Mouse (Mus musculus): ENCODE data around the gene Prkar2b. TPM values are rescaled to one million over a fixed set of nuclear protein-coding genes. Genes with fewer than 3 reads are reported as not detected.

Prkar2b gene
- total and polyA plus RNA-seq, 3 experiments = 2.5 to 6.1 (median 2.9) TPM

- in situ Hi-C loops (cut with MboI; ENCODE audit: low pct_ligation_motif_present, low pct_unique_long_range_greater_than_20kb, low sequenced_read_pairs) (no loop called here), dilution Hi-C loops (cut with MboI; ENCODE audit: extremely low pct_ligation_motif_present, extremely low pct_unique_long_range_greater_than_20kb, low sequenced_read_pairs) (no loop called here)
- Histone ChIP-seq H3K4me2 (ENCODE audit: insufficient read depth, low read depth, poor library complexity, severe bottlenecking) (no peak overlapping the region), H3K79me2 (replicated peaks; ENCODE audit: control insufficient read depth, extremely low read depth, insufficient read depth, poor library complexity, severe bottlenecking) (no peaks in the 10 kb centered on the region), H3K9me3 (replicated peaks; ENCODE audit: low read length) (no peaks in the 10 kb centered on the region), H3K36me3 (replicated peaks in 1 of 2; ENCODE audit: control insufficient read depth in 1 of 2, insufficient read depth in 1 of 2, low read length in 1 of 2) (peaks cover 0 to 30% of the 10 kb centered on the region in 2 experiments), H3K4me1 (ENCODE audit: control insufficient read depth in 1 of 2, insufficient read depth in 2 of 2) (no peaks in the 10 kb centered on the region), H3K9ac (ENCODE audit: insufficient read depth, low read depth) (no peak overlapping the region), H3K27me3 (replicated peaks) (no peaks in the 10 kb centered on the region), H3K4me3 (replicated peaks in 1 of 3; ENCODE audit: low read depth in 2 of 3, low read length in 2 of 3, poor library complexity in 1 of 3) (no peak overlapping the region), H3K27ac (ENCODE audit: insufficient read depth, low read depth) (no peak overlapping the region)
- no peak for DNase-seq (ENCODE audit: extremely low read depth)
- TF ChIP-seq TCF12 (IDR thresholded peaks at IDR 0.05; ENCODE audit: low read depth, low read length) (no peak), EP300 (IDR thresholded peaks at IDR 0.05; ENCODE audit: low read length) (no peak), IRF4 (IDR thresholded peaks at IDR 0.05; ENCODE audit: low read depth, low read length) (no peak), PAX5 (IDR thresholded peaks at IDR 0.05; ENCODE audit: low read length) (no peak), RCOR1 (conservative IDR thresholded peaks at IDR 0.05; ENCODE audit: low read depth, low read length) (no peak), CTCF (conservative IDR thresholded peaks at IDR 0.05 in 1 of 2, IDR thresholded peaks at IDR 0.05 in 1 of 2; ENCODE audit: low read depth in 2 of 2, low read length in 2 of 2) (no peak), JUND (conservative IDR thresholded peaks at IDR 0.05; ENCODE audit: low read depth, low read length) (no peak), E2F4 (IDR thresholded peaks at IDR 0.05; ENCODE audit: insufficient replicate concordance, low read depth, low read length) (no peak), ELF1 (IDR thresholded peaks at IDR 0.05; ENCODE audit: low read depth, low read length) (no peak), MEF2A (IDR thresholded peaks at IDR 0.05; ENCODE audit: borderline replicate concordance, low read depth, low read length) (no peak), BHLHE40 (IDR thresholded peaks at IDR 0.05; ENCODE audit: low read depth, low read length) (no peak), USF1 (IDR thresholded peaks at IDR 0.05; ENCODE audit: low read depth, low read length) (no peak), NELFE (IDR thresholded peaks at IDR 0.05; ENCODE audit: low read depth, low read length) (no peak), MXI1 (IDR thresholded peaks at IDR 0.05; ENCODE audit: low read depth, low read length) (no peak), MYC (IDR thresholded peaks at IDR 0.05; ENCODE audit: low read depth, low read length) (no peak), MAZ (IDR thresholded peaks at IDR 0.05; ENCODE audit: low read depth, low read length) (no peak), JUN (IDR thresholded peaks at IDR 0.05; ENCODE audit: insufficient read depth, low read depth, low read length) (no peak), SIN3A (IDR thresholded peaks at IDR 0.05; ENCODE audit: low read length) (no peak)
Observed at GRCm38 (mm10) chr12:31912966-31913551, 148.0 kb downstream of the Prkar2b start.

Other genes with a start within 250 kb of the Prkar2b start
- 11.2 and 17.0 TPM in 2 replicates for gene Hbp1, start 110.8 kb downstream of the Prkar2b start, total RNA-seq (2012; rRNA removed)
- gene Hbp1, start 110.8 kb downstream of the Prkar2b start, total RNA-seq (2014; rRNA removed) = 24.4 and 32.7 TPM in 2 replicates
- gene Hbp1, start 110.8 kb downstream of the Prkar2b start, polyA plus RNA-seq (2012; ENCODE audit: insufficient read length, low read depth) = 13.9 and 16.0 TPM in 2 replicates
- gene Pik3cg, start 147.4 kb upstream of the Prkar2b start, total RNA-seq (2012; rRNA removed) = 28.5 and 35.8 TPM in 2 replicates
- 38.0 and 40.6 TPM in 2 replicates for gene Pik3cg, start 147.4 kb upstream of the Prkar2b start, total RNA-seq (2014; rRNA removed)
- 29.7 and 35.4 TPM in 2 replicates for gene Pik3cg, start 147.4 kb upstream of the Prkar2b start, polyA plus RNA-seq (2012; ENCODE audit: insufficient read length, low read depth)